Mouse (Mus musculus) bone marrow macrophage, adult 2 months (primary cell): ENCODE measurements around the gene C9. TPM values are rescaled to one million over a fixed set of nuclear protein-coding genes. Genes with fewer than 3 reads are reported as not detected.
A peak's percentile ranks its signal among the peaks of the same experiment; 100 is the strongest.

Experiments
- H3K27ac ChIP-seq: 2 replicates; pipeline ENCODE4 v1.5.1; 2012; ENCODE audit warnings: low read depth, low read length; ENCODE audit not compliant: insufficient read depth
- H3K4me1 ChIP-seq: 2 replicates; pipeline ENCODE4 v1.6.1; 2012; ENCODE audit warnings: low read length; ENCODE audit not compliant: control insufficient read depth, insufficient read depth
- H3K4me3 ChIP-seq: 2 replicates; pipeline ENCODE4 v1.5.1; 2012; ENCODE audit warnings: mild to moderate bottlenecking, low read length, moderate library complexity; ENCODE audit not compliant: insufficient read depth
- CTCF ChIP-seq: IDR thresholded peaks from 2 replicates; pipeline ENCODE4 v1.5.1; 2012; ENCODE audit warnings: low read depth, mild to moderate bottlenecking, low read length, moderate library complexity
- POLR2A ChIP-seq: IDR thresholded peaks from 2 replicates; pipeline ENCODE4 v1.6.1; 2012; ENCODE audit warnings: mild to moderate bottlenecking, low read depth, low read length, borderline replicate concordance
- polyA plus RNA-seq: library from polyadenylated mRNA; stranded (reverse); fragments of >200 nt; gene quantifications from 2 replicates; pipeline ENCODE4 v1.2.4, GENCODE M21; 2012; ENCODE audit not compliant: missing spikeins, insufficient read depth, insufficient read length

C9 gene
- polyA plus RNA-seq, 1 experiment: not detected

- Histone ChIP-seq H3K4me1 (no peaks in the 10 kb centered on the region), H3K27ac (no peak overlapping the region), H3K4me3 (no peak overlapping the region)
- TF ChIP-seq POLR2A (no peak), CTCF (no peak)
Measured at GRCm38 (mm10) chr15:6466995-6467394, 21.9 kb downstream of the C9 start.

GRCm38 (mm10) chr15:6468845-6469244, 23.7 kb downstream of the C9 start:
- Histone ChIP-seq H3K27ac (no peak overlapping the region), H3K4me1 (no peaks in the 10 kb centered on the region), H3K4me3 (no peak overlapping the region)
- TF ChIP-seq POLR2A: no peak
- no peak for TF ChIP-seq CTCF

- Histone ChIP-seq H3K27ac (no peak overlapping the region), H3K4me1 (no peaks in the 10 kb centered on the region), H3K4me3 (no peak overlapping the region)
- TF ChIP-seq CTCF (no peak), POLR2A (no peak)
Measured at GRCm38 (mm10) chr15:6469384-6469783, 24.3 kb downstream of the C9 start.

GRCm38 (mm10) chr15:6483561-6483960, 38.4 kb downstream of the C9 start:
- TF ChIP-seq CTCF (no peak), POLR2A (no peak)
- no peak overlapping the region for H3K27ac ChIP-seq
- no peak overlapping the region for H3K4me3 ChIP-seq
- no peaks in the 10 kb centered on the region for H3K4me1 ChIP-seq

GRCm38 (mm10) chr15:6492386-6492785, 47.3 kb downstream of the C9 start:
- H3K4me1 ChIP-seq: peaks cover 13% of the 10 kb centered on the region
- TF ChIP-seq CTCF: no peak
- no peak for TF ChIP-seq POLR2A
- H3K27ac ChIP-seq: peak overlapping the region; percentile 47
- no peak overlapping the region for H3K4me3 ChIP-seq

GRCm38 (mm10) chr15:6498396-6499070, 53.4 kb downstream of the C9 start:
- Histone ChIP-seq H3K4me1 (peaks cover 7% of the 10 kb centered on the region), H3K4me3 (no peak overlapping the region), H3K27ac (no peak overlapping the region)
- no peak for TF ChIP-seq POLR2A
- no peak for TF ChIP-seq CTCF

- peaks cover 5% of the 10 kb centered on the region for H3K4me1 ChIP-seq
- H3K27ac ChIP-seq: peak overlapping the region; percentile 32
- no peak overlapping the region for H3K4me3 ChIP-seq
- TF ChIP-seq POLR2A: no peak
- TF ChIP-seq CTCF: no peak
Measured at GRCm38 (mm10) chr15:6500787-6501186, 55.7 kb downstream of the C9 start.

- H3K4me1 ChIP-seq: peaks cover 14% of the 10 kb centered on the region
- no peak overlapping the region for H3K4me3 ChIP-seq
- H3K27ac ChIP-seq: no peak overlapping the region
- TF ChIP-seq POLR2A: no peak
- TF ChIP-seq CTCF: no peak
Measured at GRCm38 (mm10) chr15:6517525-6517924, 72.4 kb downstream of the C9 start.

GRCm38 (mm10) chr15:6519417-6520255, 74.5 kb downstream of the C9 start:
- Histone ChIP-seq H3K27ac (peak overlapping the region; percentile 43), H3K4me3 (no peak overlapping the region), H3K4me1 (peaks cover 18% of the 10 kb centered on the region)
- TF ChIP-seq POLR2A: no peak
- no peak for TF ChIP-seq CTCF
